16 mouse cellular contexts compared by ENCODE assay signal in the genomic region with DNA sequence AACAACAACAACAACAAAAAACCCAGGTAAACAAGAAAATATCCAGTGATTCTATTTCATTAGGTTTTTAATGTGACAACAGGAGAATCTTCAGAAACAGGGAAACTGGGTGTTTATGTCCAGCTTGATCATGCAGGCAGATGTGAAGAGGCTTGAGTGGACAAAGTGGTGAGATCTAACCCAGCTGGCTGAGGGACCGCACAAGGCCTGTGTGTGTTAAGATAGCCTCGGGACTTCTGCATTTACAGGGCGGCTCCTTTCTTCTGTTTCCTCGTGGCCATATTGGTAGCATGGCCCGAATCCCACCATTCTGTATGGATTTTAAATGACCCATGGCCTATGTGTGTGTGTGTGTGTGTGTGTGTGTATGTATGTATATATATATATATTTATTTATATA.
"Had no signal": no experiment of that assay in that cellular context is flagged by ENCODE, and none has a peak within 500 bp of the region (broad histone marks: within the 10 kb centered on the region; RNA-seq: fewer than 3 reads in every experiment).

No protein-coding gene starts in this region.

- H3K27me3 ChIP-seq: neural tube, embryonic 13.5 days; neural tube, embryonic 15.5 days; stomach, embryonic 15.5 days had no signal

- H3K4me1 ChIP-seq: neural tube, embryonic 13.5 days; neural tube, embryonic 15.5 days; stomach, embryonic 15.5 days had no signal

- H3K36me3 ChIP-seq: neural tube, embryonic 13.5 days; neural tube, embryonic 15.5 days; stomach, embryonic 15.5 days had no signal

- H3K4me3 ChIP-seq: neural tube, embryonic 13.5 days; neural tube, embryonic 15.5 days; stomach, embryonic 15.5 days had no signal

- DNase-seq: retina, postnatal 1 day; right cerebral cortex, adult 18-20 months; right cerebral cortex, postnatal 14 days; right cerebral cortex, postnatal 25 days; right cerebral cortex, postnatal 4 days; spleen, adult 18-20 months; thymus, adult 18-20 months; thymus, adult 2 months; thymus, postnatal 14 days; thymus, postnatal 25 days; thymus, postnatal 36 days; thymus, postnatal 4 days had no signal

- H3K9me3 ChIP-seq: neural tube, embryonic 13.5 days; neural tube, embryonic 15.5 days; stomach, embryonic 15.5 days had no signal

- H3K9ac ChIP-seq: neural tube, embryonic 13.5 days; neural tube, embryonic 15.5 days; stomach, embryonic 15.5 days had no signal

- H3K27ac ChIP-seq: neural tube, embryonic 13.5 days; neural tube, embryonic 15.5 days; stomach, embryonic 15.5 days; stomach, postnatal 0 days had no signal
